Mouse (Mus musculus): ENCODE results near the gene Fkbp10. TPM values are rescaled to one million over a fixed set of nuclear protein-coding genes. Genes with fewer than 3 reads are reported as not detected.

Gene Fkbp10
- polyA plus RNA-seq, 1 experiment from 2014 or later: 62.1 TPM

- WGBS: 91% methylated on average over 21 of the region's 21 CpGs
- Histone ChIP-seq H3K27ac (replicated peaks) (no peak overlapping the region), H3K9me3 (ENCODE audit: control insufficient read depth, low read length) (no peaks in the 10 kb centered on the region)
These were observed 38.6 kb upstream of the Fkbp10 start for GRCm38 (mm10) chr11:100376746-100377389.

GRCm38 (mm10) chr11:100377989-100378388 is 37.5 kb upstream of the Fkbp10 start:
- Histone ChIP-seq H3K27me3 (ENCODE audit: control insufficient read depth, insufficient read depth, low read length) (no peaks in the 10 kb centered on the region), H3K9me3 (ENCODE audit: control insufficient read depth, low read length) (no peaks in the 10 kb centered on the region), H3K4me1 (replicated peaks; ENCODE audit: control insufficient read depth, insufficient read depth) (no peaks in the 10 kb centered on the region), H3K36me3 (ENCODE audit: control insufficient read depth, insufficient read depth, low read length) (peaks cover 49% of the 10 kb centered on the region), H3K27ac (replicated peaks) (no peak overlapping the region), H3K4me3 (ENCODE audit: low read depth, low read length) (no peak overlapping the region), H3K4me2 (replicated peaks; ENCODE audit: low read depth) (no peak overlapping the region), H3K9ac (ENCODE audit: low read length) (no peak overlapping the region)
- no peak for TF ChIP-seq EP300 (optimal IDR thresholded peaks at IDR 0.05)
- no peak for TF ChIP-seq CTCF (IDR thresholded peaks at IDR 0.05; ENCODE audit: low read depth)
- ATAC-seq (ENCODE audit: low FRiP score, low TSS enrichment): no peak
- whole genome bisulfite sequencing: 95% methylated on average over 14 of the region's 14 CpGs
- no peak for DNase-seq (ENCODE audit: low spot score)

More at GRCm38 (mm10) chr11:100376746-100377389, 38.6 kb upstream of the Fkbp10 start:
- no peak overlapping the region for H3K4me2 ChIP-seq (replicated peaks; ENCODE audit: low read depth)
- H3K27me3 ChIP-seq (ENCODE audit: control insufficient read depth, insufficient read depth, low read length): no peaks in the 10 kb centered on the region
- ATAC-seq (ENCODE audit: low FRiP score, low TSS enrichment) (no peak), DNase-seq (ENCODE audit: low spot score) (no peak)
- TF ChIP-seq CTCF (IDR thresholded peaks at IDR 0.05; ENCODE audit: low read depth) (no peak), EP300 (optimal IDR thresholded peaks at IDR 0.05) (no peak)
- peaks cover 53% of the 10 kb centered on the region for H3K36me3 ChIP-seq (ENCODE audit: control insufficient read depth, insufficient read depth, low read length)
- H3K4me3 ChIP-seq (ENCODE audit: low read depth, low read length): no peak overlapping the region
- H3K9ac ChIP-seq (ENCODE audit: low read length): no peak overlapping the region
- H3K4me1 ChIP-seq (replicated peaks; ENCODE audit: control insufficient read depth, insufficient read depth): no peaks in the 10 kb centered on the region

- TF ChIP-seq CTCF (IDR thresholded peaks at IDR 0.05; ENCODE audit: low read depth) (no peak), EP300 (optimal IDR thresholded peaks at IDR 0.05) (no peak)
- Histone ChIP-seq H3K36me3 (ENCODE audit: control insufficient read depth, insufficient read depth, low read length) (peaks cover 52% of the 10 kb centered on the region), H3K27me3 (ENCODE audit: control insufficient read depth, insufficient read depth, low read length) (no peaks in the 10 kb centered on the region)
These were observed 37.1 kb upstream of the Fkbp10 start for GRCm38 (mm10) chr11:100378446-100378845.

GRCm38 (mm10) chr11:100379311-100379710 is 36.2 kb upstream of the Fkbp10 start:
- 79% methylated on average over 4 of the region's 4 CpGs for WGBS
- TF ChIP-seq EP300 (optimal IDR thresholded peaks at IDR 0.05) (no peak), CTCF (IDR thresholded peaks at IDR 0.05; ENCODE audit: low read depth) (no peak)
- Histone ChIP-seq H3K9ac (ENCODE audit: low read length) (no peak overlapping the region), H3K4me3 (ENCODE audit: low read depth, low read length) (no peak overlapping the region), H3K27me3 (ENCODE audit: control insufficient read depth, insufficient read depth, low read length) (no peaks in the 10 kb centered on the region), H3K4me2 (replicated peaks; ENCODE audit: low read depth) (no peak overlapping the region), H3K9me3 (ENCODE audit: control insufficient read depth, low read length) (no peaks in the 10 kb centered on the region), H3K4me1 (replicated peaks; ENCODE audit: control insufficient read depth, insufficient read depth) (no peaks in the 10 kb centered on the region), H3K27ac (replicated peaks) (no peak overlapping the region), H3K36me3 (ENCODE audit: control insufficient read depth, insufficient read depth, low read length) (peaks cover 50% of the 10 kb centered on the region)
- ATAC-seq (ENCODE audit: low FRiP score, low TSS enrichment): 0 out of 2 replicates have a peak, but pooled peaks have one; percentile 1
- DNase-seq (ENCODE audit: low spot score): no peak

More at GRCm38 (mm10) chr11:100378446-100378845, 37.1 kb upstream of the Fkbp10 start:
- Histone ChIP-seq H3K9me3 (ENCODE audit: control insufficient read depth, low read length) (no peaks in the 10 kb centered on the region), H3K4me2 (replicated peaks; ENCODE audit: low read depth) (no peak overlapping the region), H3K9ac (ENCODE audit: low read length) (no peak overlapping the region), H3K4me1 (replicated peaks; ENCODE audit: control insufficient read depth, insufficient read depth) (no peaks in the 10 kb centered on the region), H3K27ac (replicated peaks) (no peak overlapping the region), H3K4me3 (ENCODE audit: low read depth, low read length) (no peak overlapping the region)
- ATAC-seq (ENCODE audit: low FRiP score, low TSS enrichment) (no peak), DNase-seq (ENCODE audit: low spot score) (no peak)
- WGBS: 96% methylated on average over 5 of the region's 5 CpGs

GRCm38 (mm10) chr11:100382682-100383081 is 32.8 kb upstream of the Fkbp10 start:
- Histone ChIP-seq H3K36me3 (ENCODE audit: control insufficient read depth, insufficient read depth, low read length) (peaks cover 49% of the 10 kb centered on the region), H3K27me3 (ENCODE audit: control insufficient read depth, insufficient read depth, low read length) (no peaks in the 10 kb centered on the region), H3K9ac (ENCODE audit: low read length) (no peak overlapping the region), H3K4me2 (replicated peaks; ENCODE audit: low read depth) (no peak overlapping the region), H3K9me3 (ENCODE audit: control insufficient read depth, low read length) (no peaks in the 10 kb centered on the region), H3K27ac (replicated peaks) (no peak overlapping the region), H3K4me1 (replicated peaks; ENCODE audit: control insufficient read depth, insufficient read depth) (peaks cover 7% of the 10 kb centered on the region; the same call in 1 of the 2 replicates), H3K4me3 (ENCODE audit: low read depth, low read length) (no peak overlapping the region)
- ATAC-seq (ENCODE audit: low FRiP score, low TSS enrichment) (no peak), DNase-seq (ENCODE audit: low spot score) (no peak)
- WGBS: 88% methylated on average over 6 of the region's 6 CpGs
- TF ChIP-seq EP300 (optimal IDR thresholded peaks at IDR 0.05): no peak
- no peak for TF ChIP-seq CTCF (IDR thresholded peaks at IDR 0.05; ENCODE audit: low read depth)

GRCm38 (mm10) chr11:100385016-100385415 is 30.5 kb upstream of the Fkbp10 start:
- WGBS: 84% methylated on average over 3 of the region's 3 CpGs
- H3K4me2 ChIP-seq (replicated peaks; ENCODE audit: low read depth): no peak overlapping the region
- TF ChIP-seq EP300 (optimal IDR thresholded peaks at IDR 0.05) (no peak), CTCF (IDR thresholded peaks at IDR 0.05; ENCODE audit: low read depth) (no peak)
- DNase-seq (ENCODE audit: low spot score): no peak
- peak overlapping the region; percentile 93 for H3K27ac ChIP-seq (replicated peaks)
- no peaks in the 10 kb centered on the region for H3K9me3 ChIP-seq (ENCODE audit: control insufficient read depth, low read length)
- H3K4me1 ChIP-seq (replicated peaks; ENCODE audit: control insufficient read depth, insufficient read depth): peaks cover 26% of the 10 kb centered on the region
- no peak for ATAC-seq (ENCODE audit: low FRiP score, low TSS enrichment)
- peaks cover 34% of the 10 kb centered on the region for H3K36me3 ChIP-seq (ENCODE audit: control insufficient read depth, insufficient read depth, low read length)
- H3K4me3 ChIP-seq (ENCODE audit: low read depth, low read length): no peak overlapping the region
- H3K27me3 ChIP-seq (ENCODE audit: control insufficient read depth, insufficient read depth, low read length): no peaks in the 10 kb centered on the region
- H3K9ac ChIP-seq (ENCODE audit: low read length): no peak overlapping the region

Data from stomach, postnatal 0 days (tissue).